Mouse (Mus musculus): ENCODE results near the gene Clk1. TPM values are rescaled to one million over a fixed set of nuclear protein-coding genes. Genes with fewer than 3 reads are reported as not detected.
"Not testable (repeated sequence)": the region's sequence is repeated elsewhere in the genome, so short reads cannot be mapped to it uniquely, and the experiment has no call there.

Clk1 gene
- total RNA-seq, 1 experiment, result 137 TPM

GRCm38 (mm10) chr1:58382586-58383281 lies 41.1 kb downstream of the Clk1 start:
- in situ Hi-C loops (cut with MboI; ENCODE audit: low sequenced_read_pairs in 2 of 2, unreplicated experiment in 2 of 2), result no loop called here

GRCm38 (mm10) chr1:58375574-58376147 lies 48.2 kb downstream of the Clk1 start:
- H3K4me3 ChIP-seq (ENCODE audit: insufficient read depth in 1 of 2, low read depth in 1 of 2, low read length in 2 of 2, poor library complexity in 1 of 2, severe bottlenecking in 1 of 2), result no peak overlapping the region
- no peak overlapping the region for H3K27ac ChIP-seq (ENCODE audit: insufficient read depth, low read depth, low read length, poor library complexity, severe bottlenecking)
- H3K4me1 ChIP-seq (ENCODE audit: control insufficient read depth in 2 of 2, insufficient read depth in 2 of 2, low read length in 2 of 2, poor library complexity in 1 of 2), result no peaks in the 10 kb centered on the region
- H3K36me3 ChIP-seq (ENCODE audit: control insufficient read depth, insufficient read depth, low read length, poor library complexity, severe bottlenecking), result no peaks in the 10 kb centered on the region
- in situ Hi-C loops (cut with MboI; ENCODE audit: low sequenced_read_pairs in 2 of 2, unreplicated experiment in 2 of 2), result no loop called here
- H3K9me3 ChIP-seq (ENCODE audit: control insufficient read depth, insufficient read depth, low read depth, low read length), result no peaks in the 10 kb centered on the region
- H3K9ac ChIP-seq (ENCODE audit: insufficient read depth, low read depth, low read length, poor library complexity, severe bottlenecking), result no peak overlapping the region
- DNase-seq (ENCODE audit: low read depth, low spot score), result no peak
- TF ChIP-seq MAFK (IDR thresholded peaks at IDR 0.05; ENCODE audit: insufficient read depth, low read depth, low read length) (no peak), ZNF384 (IDR thresholded peaks at IDR 0.05; ENCODE audit: low read depth, low read length) (no peak), ZC3H11A (IDR thresholded peaks at IDR 0.05; ENCODE audit: borderline replicate concordance, low read depth, low read length) (no peak), CHD2 (IDR thresholded peaks at IDR 0.05; ENCODE audit: low read depth, low read length) (no peak), HCFC1 (IDR thresholded peaks at IDR 0.05; ENCODE audit: borderline replicate concordance, insufficient read depth, low read length) (no peak)

More at GRCm38 (mm10) chr1:58382586-58383281, 41.1 kb downstream of the Clk1 start:
- H3K27ac ChIP-seq (ENCODE audit: insufficient read depth, low read depth, low read length, poor library complexity, severe bottlenecking), result no peak overlapping the region
- H3K9me3 ChIP-seq (ENCODE audit: control insufficient read depth, insufficient read depth, low read depth, low read length), result no peaks in the 10 kb centered on the region
- no peak for TF ChIP-seq CHD2 (IDR thresholded peaks at IDR 0.05; ENCODE audit: low read depth, low read length)
- TF ChIP-seq MAFK (IDR thresholded peaks at IDR 0.05; ENCODE audit: insufficient read depth, low read depth, low read length), result no peak
- no peak for TF ChIP-seq HCFC1 (IDR thresholded peaks at IDR 0.05; ENCODE audit: borderline replicate concordance, insufficient read depth, low read length)
- TF ChIP-seq ZC3H11A (IDR thresholded peaks at IDR 0.05; ENCODE audit: borderline replicate concordance, low read depth, low read length), result no peak
- TF ChIP-seq ZNF384 (IDR thresholded peaks at IDR 0.05; ENCODE audit: low read depth, low read length), result no peak
- no peaks in the 10 kb centered on the region for H3K36me3 ChIP-seq (ENCODE audit: control insufficient read depth, insufficient read depth, low read length, poor library complexity, severe bottlenecking)
- H3K4me3 ChIP-seq (ENCODE audit: insufficient read depth in 1 of 2, low read depth in 1 of 2, low read length in 2 of 2, poor library complexity in 1 of 2, severe bottlenecking in 1 of 2), result no peak overlapping the region
- no peak for DNase-seq (ENCODE audit: low read depth, low spot score)
- H3K4me1 ChIP-seq (ENCODE audit: control insufficient read depth in 2 of 2, insufficient read depth in 2 of 2, low read length in 2 of 2, poor library complexity in 1 of 2), result 0 out of 4 replicates have a peak, but pooled peaks cover 0 to 3% of the 10 kb centered on the region in 2 experiments
- no peak overlapping the region for H3K9ac ChIP-seq (ENCODE audit: insufficient read depth, low read depth, low read length, poor library complexity, severe bottlenecking)

- H3K36me3 ChIP-seq (ENCODE audit: control insufficient read depth, insufficient read depth, low read length, poor library complexity, severe bottlenecking); H3K9me3 ChIP-seq (ENCODE audit: control insufficient read depth, insufficient read depth, low read depth, low read length); H3K27ac ChIP-seq (ENCODE audit: insufficient read depth, low read depth, low read length, poor library complexity, severe bottlenecking); in situ Hi-C loops (cut with MboI; ENCODE audit: low sequenced_read_pairs in 2 of 2, unreplicated experiment in 2 of 2); DNase-seq (ENCODE audit: low read depth, low spot score); H3K9ac ChIP-seq (ENCODE audit: insufficient read depth, low read depth, low read length, poor library complexity, severe bottlenecking); H3K4me1 ChIP-seq (ENCODE audit: control insufficient read depth in 2 of 2, insufficient read depth in 2 of 2, low read length in 2 of 2, poor library complexity in 1 of 2); H3K4me3 ChIP-seq (ENCODE audit: insufficient read depth in 1 of 2, low read depth in 1 of 2, low read length in 2 of 2, poor library complexity in 1 of 2, severe bottlenecking in 1 of 2): not testable (repeated sequence)
Observed at GRCm38 (mm10) chr1:58374266-58374665, 49.6 kb downstream of the Clk1 start.

- H3K4me3 ChIP-seq (ENCODE audit: insufficient read depth in 1 of 2, low read depth in 1 of 2, low read length in 2 of 2, poor library complexity in 1 of 2, severe bottlenecking in 1 of 2), result no peak overlapping the region
- peaks cover 2 to 10% of the 10 kb centered on the region in 2 experiments; a peak in 2 of 4 replicates for H3K4me1 ChIP-seq (ENCODE audit: control insufficient read depth in 2 of 2, insufficient read depth in 2 of 2, low read length in 2 of 2, poor library complexity in 1 of 2)
- no peaks in the 10 kb centered on the region for H3K9me3 ChIP-seq (ENCODE audit: control insufficient read depth, insufficient read depth, low read depth, low read length)
- in situ Hi-C loops (cut with MboI; ENCODE audit: low sequenced_read_pairs in 2 of 2, unreplicated experiment in 2 of 2), result no loop called here
- H3K36me3 ChIP-seq (ENCODE audit: control insufficient read depth, insufficient read depth, low read length, poor library complexity, severe bottlenecking), result no peaks in the 10 kb centered on the region
- DNase-seq (ENCODE audit: low read depth, low spot score), result no peak
- H3K27ac ChIP-seq (ENCODE audit: insufficient read depth, low read depth, low read length, poor library complexity, severe bottlenecking), result no peak overlapping the region
- TF ChIP-seq HCFC1 (IDR thresholded peaks at IDR 0.05; ENCODE audit: borderline replicate concordance, insufficient read depth, low read length) (no peak), CHD2 (IDR thresholded peaks at IDR 0.05; ENCODE audit: low read depth, low read length) (no peak), ZC3H11A (IDR thresholded peaks at IDR 0.05; ENCODE audit: borderline replicate concordance, low read depth, low read length) (no peak), ZNF384 (IDR thresholded peaks at IDR 0.05; ENCODE audit: low read depth, low read length) (no peak), MAFK (IDR thresholded peaks at IDR 0.05; ENCODE audit: insufficient read depth, low read depth, low read length) (no peak)
- H3K9ac ChIP-seq (ENCODE audit: insufficient read depth, low read depth, low read length, poor library complexity, severe bottlenecking), result no peak overlapping the region
Observed at GRCm38 (mm10) chr1:58369716-58370115, 54.1 kb downstream of the Clk1 start.
